Mouse (Mus musculus) thymus, postnatal 25 days (tissue): Measurements from ENCODE around the gene Fos.

Experiments used
- DNase-seq: peaks from one replicate; pipeline ENCODE4 v3.0.0; 2022

The Fos gene

DNA sequence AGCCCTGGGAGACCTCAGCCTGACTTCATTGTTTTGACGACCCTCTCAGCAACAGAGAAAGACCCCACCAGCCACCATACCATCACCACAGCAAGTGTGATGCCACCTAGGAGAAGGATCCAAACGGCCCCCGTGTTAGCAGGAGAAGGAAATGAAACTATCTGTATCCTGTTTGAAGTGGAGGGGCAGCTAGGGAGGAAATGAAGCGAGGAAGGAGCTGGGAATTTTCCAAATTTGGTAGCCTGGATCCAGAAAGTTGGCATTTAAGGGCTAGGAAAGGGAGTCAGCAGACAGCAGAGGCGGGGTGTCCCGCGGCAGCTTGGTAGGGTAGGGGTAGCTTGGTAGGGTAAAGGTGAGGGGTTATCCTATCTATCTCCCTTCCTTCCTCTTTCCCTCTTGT lies 10.9 kb upstream of the Fos start:
- no peak for DNase-seq

DNA sequence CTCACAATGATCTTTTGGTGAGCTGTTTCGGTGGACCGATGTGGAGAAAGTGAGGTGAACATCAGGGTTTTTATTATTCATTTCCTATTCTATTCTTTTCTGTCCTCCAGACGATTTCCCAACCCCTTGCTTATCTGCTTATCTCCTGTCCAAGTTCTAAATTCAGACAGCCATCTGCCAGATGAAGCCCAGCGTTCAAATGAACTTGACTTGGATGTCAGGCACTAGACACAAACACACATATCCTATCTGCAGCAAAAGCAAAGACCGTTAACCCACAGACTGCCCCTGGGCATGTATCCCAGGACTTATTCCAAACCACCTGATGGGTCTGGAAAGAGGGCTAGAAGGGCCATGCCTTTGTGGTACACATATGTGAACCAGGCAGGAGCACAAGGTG lies 9.3 kb upstream of the Fos start:
- no peak for DNase-seq

DNA sequence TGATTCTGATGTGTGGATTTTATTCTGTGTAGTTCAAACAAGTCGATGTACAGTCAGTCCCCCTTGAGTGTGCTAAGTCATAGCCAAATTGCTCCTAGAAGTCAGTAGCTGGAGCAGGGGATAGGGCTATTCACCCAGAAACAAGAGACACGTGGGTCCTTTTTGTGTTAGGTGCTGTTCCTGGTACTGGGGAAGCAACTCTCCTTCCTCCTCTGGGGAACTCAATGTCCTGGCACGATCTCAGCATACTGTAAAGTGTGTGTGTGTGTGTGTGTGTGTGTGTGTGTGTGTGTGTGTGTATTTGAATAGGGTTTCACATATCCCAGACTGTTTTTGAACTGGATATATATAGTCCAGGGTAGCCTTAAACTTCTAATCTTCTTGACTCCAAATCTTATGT lies 8.8 kb upstream of the Fos start:
- DNase-seq = no peak

DNA sequence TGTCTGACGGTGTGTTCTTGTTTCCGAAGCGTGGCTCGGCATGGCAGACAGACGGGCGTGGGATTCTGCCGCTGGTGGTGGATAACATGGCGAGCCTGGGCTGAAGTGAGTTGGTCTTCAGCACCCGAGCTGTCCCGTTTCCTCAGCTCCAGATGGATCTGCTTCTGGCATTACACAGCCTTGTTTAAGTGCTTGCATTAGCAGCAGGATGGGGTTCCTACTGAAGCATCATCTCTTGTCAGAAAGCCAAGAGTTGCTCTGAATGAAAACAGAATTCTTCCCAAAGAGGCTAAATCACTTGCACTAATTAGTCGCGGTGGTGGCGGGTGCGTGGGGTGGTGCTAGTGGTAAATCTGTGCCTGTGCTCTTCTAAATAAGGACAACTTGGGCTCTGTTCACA lies 5.8 kb upstream of the Fos start:
- no peak for DNase-seq

DNA sequence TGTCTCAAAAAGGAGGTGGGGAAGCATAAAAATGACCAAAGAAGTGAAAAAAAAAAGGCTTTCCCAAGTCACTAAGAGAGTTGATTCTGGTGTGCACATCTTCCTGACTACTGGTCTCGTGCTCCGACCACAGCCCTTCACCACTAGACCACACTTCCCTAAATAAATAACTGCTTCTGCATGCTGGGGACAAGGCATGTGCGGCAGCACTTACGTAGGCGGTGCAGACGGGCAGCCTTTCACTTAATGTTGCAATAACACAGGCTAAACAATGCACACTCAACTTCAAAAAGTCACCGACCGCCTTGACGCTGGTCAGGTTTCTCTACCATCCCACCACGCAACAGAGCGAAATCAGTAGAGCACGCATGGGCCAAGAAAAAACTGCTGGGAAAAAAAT lies 5.0 kb upstream of the Fos start:
- no peak for DNase-seq

DNA sequence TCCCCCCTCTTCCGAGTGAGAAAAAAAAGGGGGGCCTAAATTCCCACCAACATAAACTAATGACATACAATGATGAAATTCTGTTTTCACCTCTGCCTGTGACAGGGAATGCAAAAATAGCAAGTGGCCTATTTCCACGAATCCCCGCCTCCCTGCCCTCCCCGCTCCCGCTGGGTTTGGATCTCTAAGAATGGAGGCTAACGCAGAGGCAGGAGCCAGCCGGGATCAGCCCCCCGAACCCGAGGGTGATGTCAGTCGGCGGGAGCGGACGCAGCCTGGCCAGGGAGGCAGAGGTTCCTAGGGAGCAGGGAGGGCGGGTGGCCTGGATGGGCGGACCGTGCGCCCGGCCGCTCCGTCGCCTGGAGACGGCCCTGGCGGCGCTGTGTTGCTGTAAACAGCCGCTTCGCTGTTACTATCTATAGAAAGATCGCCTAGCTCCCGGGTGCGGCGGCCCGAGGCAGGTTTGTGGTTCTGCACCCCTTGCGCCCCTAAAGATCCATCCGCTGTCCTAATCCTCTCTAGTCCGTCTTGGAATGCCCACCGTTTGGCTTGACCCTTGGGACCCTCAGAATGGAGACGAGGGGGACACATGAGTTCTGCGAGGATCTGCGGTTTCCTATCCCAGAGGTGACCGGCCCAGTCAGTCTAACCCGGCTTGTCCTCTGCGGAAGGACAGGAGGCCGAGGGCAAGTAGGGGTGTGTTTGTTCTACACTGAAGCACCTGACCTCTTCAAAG lies 1.6 kb upstream of the Fos start:
- peak; percentile 33 for DNase-seq

- peak; percentile 23 for DNase-seq
Measured at GRCm38 (mm10) chr12:85472656-85473410, 857 bp upstream of the Fos start.

GRCm38 (mm10) chr12:85474298-85475231 lies 875 bp downstream of the Fos start:
- peak; percentile 56 for DNase-seq

DNA sequence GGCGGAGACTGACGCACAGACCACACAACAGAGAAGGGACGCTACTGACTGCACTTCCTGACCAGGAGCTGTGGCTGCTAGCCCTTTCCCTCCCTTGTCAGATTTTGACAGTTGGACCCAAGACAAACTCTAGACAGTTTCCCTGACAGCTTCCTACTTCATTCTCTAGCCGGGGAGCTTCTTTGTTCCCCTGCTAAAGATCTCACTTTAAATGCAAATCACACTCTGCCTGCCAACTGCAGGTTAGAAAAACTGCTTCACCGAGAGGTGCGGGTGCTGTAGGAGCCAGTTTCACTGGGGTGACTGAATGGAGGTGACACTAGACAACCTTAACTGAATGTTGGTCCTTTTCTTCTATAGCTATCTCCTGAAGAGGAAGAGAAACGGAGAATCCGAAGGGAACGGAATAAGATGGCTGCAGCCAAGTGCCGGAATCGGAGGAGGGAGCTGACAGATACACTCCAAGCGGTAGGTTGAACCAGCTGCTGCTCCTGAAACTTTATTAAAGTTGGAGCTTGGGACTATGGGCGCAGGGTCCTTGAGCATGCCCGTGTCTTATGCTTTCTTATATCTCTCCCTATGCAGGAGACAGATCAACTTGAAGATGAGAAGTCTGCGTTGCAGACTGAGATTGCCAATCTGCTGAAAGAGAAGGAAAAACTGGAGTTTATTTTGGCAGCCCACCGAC lies 1.7 kb downstream of the Fos start:
- no peak for DNase-seq

DNA sequence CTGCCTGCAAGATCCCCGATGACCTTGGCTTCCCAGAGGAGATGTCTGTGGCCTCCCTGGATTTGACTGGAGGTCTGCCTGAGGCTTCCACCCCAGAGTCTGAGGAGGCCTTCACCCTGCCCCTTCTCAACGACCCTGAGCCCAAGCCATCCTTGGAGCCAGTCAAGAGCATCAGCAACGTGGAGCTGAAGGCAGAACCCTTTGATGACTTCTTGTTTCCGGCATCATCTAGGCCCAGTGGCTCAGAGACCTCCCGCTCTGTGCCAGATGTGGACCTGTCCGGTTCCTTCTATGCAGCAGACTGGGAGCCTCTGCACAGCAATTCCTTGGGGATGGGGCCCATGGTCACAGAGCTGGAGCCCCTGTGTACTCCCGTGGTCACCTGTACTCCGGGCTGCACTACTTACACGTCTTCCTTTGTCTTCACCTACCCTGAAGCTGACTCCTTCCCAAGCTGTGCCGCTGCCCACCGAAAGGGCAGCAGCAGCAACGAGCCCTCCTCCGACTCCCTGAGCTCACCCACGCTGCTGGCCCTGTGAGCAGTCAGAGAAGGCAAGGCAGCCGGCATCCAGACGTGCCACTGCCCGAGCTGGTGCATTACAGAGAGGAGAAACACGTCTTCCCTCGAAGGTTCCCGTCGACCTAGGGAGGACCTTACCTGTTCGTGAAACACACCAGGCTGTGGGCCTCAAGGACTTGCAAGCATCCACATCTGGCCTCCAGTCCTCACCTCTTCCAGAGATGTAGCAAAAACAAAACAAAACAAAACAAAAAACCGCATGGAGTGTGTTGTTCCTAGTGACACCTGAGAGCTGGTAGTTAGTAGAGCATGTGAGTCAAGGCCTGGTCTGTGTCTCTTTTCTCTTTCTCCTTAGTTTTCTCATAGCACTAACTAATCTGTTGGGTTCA lies 2.5 kb downstream of the Fos start:
- no peak for DNase-seq

GRCm38 (mm10) chr12:85477219-85477618 lies 3.5 kb downstream of the Fos start:
- DNase-seq = no peak

- no peak for DNase-seq
Measured at GRCm38 (mm10) chr12:85477804-85478203, 4.1 kb downstream of the Fos start.

DNA sequence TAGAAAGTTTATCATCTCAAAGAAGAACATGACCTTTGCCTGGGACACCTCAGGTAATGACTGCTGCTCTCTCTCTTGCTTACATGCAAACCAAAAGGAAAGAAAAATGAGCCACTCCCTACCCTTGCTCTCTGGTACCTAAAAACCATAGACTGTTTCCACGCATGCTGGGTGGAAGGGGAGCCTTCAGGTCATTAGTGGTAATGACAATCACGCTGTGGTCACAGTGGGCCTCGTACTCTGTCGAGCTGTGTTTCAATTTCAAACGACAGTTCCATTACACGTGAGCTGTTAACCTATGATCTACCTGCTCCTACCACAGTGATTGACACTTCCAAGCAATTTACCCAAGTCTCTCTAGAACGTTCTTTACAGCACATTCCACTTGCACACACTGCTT lies 5.0 kb downstream of the Fos start:
- DNase-seq = no peak

GRCm38 (mm10) chr12:85479190-85479589 lies 5.5 kb downstream of the Fos start:
- no peak for DNase-seq

DNA sequence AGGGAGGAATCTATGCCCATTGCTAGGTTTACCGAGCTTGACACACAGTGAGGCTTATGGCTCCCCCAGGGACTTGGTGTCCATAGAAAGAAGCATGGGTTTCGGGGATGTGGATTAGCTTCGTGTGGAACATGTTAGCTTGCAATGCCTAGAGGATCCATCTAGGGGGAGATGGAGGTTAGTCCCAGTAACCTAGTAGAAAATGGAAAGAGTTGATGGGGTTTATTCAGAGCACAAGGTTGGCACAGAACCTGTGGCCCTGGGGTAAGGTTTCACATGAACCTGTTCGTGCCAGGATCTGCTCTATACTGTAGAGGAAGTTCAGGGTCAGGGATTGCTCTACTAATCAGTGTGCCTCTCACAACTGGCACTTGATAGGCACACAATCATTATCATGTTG lies 9.5 kb downstream of the Fos start:
- DNase-seq = no peak

GRCm38 (mm10) chr12:85484655-85485054 lies 11.0 kb downstream of the Fos start:
- DNase-seq = no peak

GRCm38 (mm10) chr12:85485890-85486765 lies 12.4 kb downstream of the Fos start:
- DNase-seq = peak; percentile 97

- peak; percentile 13 for DNase-seq
Measured at GRCm38 (mm10) chr12:85486766-85487069, 13.0 kb downstream of the Fos start.

GRCm38 (mm10) chr12:85487545-85488141 lies 14.0 kb downstream of the Fos start:
- peak; percentile 81 for DNase-seq

DNA sequence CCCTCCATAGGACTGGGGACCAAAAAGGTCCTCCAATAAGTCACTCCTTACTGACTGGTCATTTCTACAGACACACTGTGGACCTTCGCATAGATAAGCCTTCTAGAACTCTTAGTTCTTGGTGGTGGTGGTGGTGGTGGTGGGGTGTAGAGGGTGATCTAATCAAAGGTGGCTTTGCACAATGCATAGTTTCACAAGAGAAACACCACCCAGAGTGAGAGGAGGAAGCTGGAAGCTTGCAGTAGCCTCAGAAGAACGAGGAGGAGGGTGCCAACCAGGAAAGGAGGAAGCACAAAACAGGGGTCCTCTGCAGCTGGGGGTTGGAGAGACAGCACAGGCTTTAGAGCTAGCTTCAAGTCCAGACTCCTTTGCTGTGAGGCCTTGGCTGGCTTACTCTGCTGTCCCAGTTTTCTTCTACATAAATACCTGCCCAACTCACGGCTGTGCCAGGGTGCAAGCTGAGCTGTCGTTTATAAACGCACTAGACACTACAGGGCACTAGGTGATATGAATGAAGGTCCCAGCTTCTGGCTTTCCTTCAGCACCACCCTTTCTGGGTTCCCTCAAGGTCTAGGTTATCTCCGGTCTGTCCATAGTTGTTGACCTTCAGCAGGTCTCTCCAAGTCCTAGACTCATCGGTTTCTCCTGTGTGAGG lies 15.7 kb downstream of the Fos start:
- no peak for DNase-seq
